Mouse (Mus musculus): Measurements from ENCODE around the gene Sumf1.

Sumf1 gene

DNA sequence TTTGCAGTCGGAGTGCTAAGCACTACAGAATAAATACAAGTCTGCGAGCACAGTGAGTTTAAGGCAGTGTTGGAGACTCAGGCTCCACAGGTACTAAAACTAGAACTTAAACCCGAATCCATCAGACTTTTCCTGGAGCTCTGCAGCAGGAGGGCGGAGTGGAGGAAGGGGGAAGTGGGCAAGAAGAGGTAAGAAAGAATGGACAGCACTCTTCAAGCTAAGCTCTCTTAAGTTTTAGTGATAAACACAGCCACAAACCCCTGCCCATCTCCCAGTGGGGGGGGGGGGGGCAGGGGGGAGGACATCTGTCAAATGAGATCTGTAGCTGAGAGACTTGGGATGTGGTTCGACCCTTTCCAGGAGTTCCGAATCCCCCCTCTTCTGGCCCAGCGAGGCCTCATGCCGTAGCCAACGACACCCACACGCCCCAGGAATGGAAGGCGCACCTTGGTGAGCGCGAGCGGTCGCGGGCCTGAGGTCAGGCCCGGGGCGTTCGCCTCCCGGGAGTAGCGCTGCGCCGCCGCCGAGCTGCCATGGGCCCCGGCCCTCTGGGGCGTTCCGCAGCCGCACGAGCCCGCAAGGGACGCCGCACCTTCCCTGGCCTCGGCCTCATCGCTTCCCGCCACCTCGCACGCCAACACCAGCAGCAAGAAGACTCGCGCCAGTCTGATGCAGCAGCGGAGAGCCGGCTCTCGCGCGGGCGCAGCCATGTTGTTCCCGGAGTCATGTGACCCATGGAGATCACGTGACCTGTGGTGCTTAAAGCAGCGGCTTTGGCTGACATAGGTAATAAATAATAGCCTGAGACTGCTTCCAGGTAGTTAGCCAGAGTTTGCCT lies at the start of gene Sumf1:
Gene Sumf1, minus strand, starts transcription at position 736 of the 838 bp plus-strand sequence.
- peak; percentile 83 to 94 for DNase-seq (ENCODE audit: low spot score in 2 of 2)

DNA sequence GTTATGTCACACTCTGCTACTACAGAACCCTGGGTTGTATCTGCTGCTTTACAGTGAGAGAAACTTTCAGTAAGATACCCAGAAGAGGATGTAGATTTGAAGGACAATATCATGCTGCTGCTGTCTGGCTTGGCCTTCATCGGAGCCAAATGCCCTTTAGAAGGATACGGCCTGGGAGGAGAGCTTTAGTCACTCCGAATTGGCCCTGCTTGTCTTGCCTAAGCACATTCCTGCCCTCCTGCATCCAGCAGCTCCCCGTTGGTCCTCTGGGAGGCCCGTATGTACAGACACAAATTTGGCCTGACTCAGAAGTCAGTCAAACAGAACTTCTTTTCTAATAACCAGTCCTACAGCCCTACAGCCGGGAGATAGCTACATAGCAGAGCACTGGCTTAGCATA lies 49.2 kb upstream of the Sumf1 start:
- DNase-seq (ENCODE audit: low spot score in 2 of 2) = peak in 1 of 2 experiments; percentile 47

DNA sequence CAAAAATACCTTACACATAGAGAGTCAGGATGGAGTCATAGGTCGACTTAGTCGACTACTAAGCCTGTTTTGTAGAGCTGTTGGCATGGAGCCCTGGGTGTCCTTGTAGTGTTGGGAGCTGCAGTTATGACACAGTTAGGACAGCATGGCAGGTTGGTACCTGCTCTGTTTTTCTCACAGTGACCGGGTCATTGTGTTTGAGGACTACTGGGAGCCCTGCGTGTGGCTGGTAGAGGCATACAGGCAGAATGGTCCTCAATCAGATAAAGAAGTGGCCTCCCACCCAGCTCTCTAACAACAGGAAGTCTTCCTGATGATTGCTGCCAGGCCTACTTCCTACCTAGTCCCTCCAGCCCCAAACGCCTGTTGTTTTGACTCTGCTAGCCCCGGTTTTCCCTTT lies 47.7 kb upstream of the Sumf1 start:
- DNase-seq (ENCODE audit: low spot score in 2 of 2) = peak in 1 of 2 experiments; percentile 76

GRCm38 (mm10) chr6:108231892-108232710 lies 46.7 kb upstream of the Sumf1 start:
- DNase-seq (ENCODE audit: low spot score in 2 of 2) = no peak

DNA sequence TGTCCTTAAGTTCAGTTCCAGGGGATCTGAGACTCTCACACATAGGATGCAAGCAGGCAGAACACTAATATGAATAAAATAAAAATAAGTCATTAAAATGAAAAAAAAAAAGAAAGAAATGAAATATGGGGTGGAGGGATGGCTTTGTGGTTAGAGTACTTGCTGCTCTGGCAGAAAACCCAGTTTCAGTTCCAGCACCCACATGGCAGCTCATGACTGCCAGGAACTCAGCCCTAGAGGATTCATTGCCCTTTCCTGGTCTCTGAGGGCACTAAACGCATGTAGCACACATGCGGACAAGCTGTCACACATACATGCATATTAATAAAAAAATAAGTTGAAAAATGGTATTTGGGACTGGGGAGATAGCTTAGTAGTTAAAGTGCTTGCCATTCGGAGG lies 45.2 kb upstream of the Sumf1 start:
- DNase-seq (ENCODE audit: low spot score in 2 of 2) = no peak

GRCm38 (mm10) chr6:108228601-108229000 lies 43.2 kb upstream of the Sumf1 start:
- DNase-seq (ENCODE audit: low spot score in 2 of 2) = no peak

DNA sequence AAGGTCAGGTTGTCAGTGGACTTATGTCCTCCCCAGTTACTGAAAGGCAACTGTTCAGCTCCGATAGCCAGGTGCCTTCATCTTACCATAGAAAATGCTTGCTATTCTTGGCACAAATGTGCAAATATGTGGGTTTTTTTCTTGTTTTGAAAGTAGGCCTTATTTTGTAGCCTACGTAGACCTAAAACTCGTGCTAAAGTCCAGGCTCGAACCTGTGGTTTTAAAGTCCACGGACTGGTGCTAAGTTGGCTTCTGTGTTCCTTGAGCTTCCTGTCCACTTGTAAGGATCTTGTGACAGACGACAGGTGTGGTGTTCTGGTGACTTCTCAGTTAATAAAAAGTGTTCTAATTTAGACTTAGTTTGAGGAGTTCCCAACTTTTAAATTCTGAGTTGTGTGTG lies 42.7 kb upstream of the Sumf1 start:
- DNase-seq (ENCODE audit: low spot score in 2 of 2) = no peak

DNA sequence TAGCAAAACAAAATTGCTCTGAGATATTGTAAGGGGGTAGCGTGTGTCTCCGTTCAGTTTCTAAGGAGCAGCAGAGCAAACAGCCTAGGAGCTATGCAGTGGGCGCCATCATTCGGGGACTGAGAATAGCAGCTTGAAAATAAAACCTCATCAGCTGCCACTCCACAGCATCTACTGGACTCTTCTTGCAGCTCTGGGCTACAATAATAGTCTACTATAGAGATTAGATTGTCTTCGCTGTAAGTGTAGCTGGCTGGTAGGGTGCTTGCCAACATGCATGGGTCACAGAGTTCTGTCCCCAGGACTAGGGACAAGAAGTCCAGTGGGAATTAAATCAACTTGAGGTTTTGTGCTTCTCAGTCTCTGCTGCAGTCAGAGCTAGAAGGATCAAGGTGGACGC lies 42.1 kb upstream of the Sumf1 start:
- DNase-seq (ENCODE audit: low spot score in 2 of 2) = no peak

DNA sequence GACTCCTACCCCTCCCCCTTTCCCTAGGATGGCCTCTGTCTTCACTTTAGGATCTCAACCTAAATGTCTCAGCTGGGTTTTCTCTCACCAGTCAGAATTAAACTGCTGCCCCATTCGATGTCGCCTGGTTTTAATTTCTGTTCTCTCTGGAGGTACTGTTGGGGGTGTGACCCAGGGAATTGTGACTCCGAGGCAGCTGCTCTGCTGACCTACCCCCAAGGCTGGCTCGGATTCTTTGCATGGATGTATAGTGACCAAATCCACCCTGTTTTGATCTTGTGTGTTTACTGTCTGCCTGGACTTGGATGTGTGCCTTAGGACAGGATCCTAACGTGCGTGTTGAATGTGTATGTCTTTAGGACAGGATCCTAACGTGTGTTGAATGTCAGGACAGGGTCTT lies 40.8 kb upstream of the Sumf1 start:
- DNase-seq (ENCODE audit: low spot score in 2 of 2) = no peak

GRCm38 (mm10) chr6:108225027-108225426 lies 39.6 kb upstream of the Sumf1 start:
- DNase-seq (ENCODE audit: low spot score in 2 of 2) = no peak

GRCm38 (mm10) chr6:108224361-108224760 lies 39.0 kb upstream of the Sumf1 start:
- no peak for DNase-seq (ENCODE audit: low spot score in 2 of 2)

GRCm38 (mm10) chr6:108222875-108223274 lies 37.5 kb upstream of the Sumf1 start:
- no peak for DNase-seq (ENCODE audit: low spot score in 2 of 2)

GRCm38 (mm10) chr6:108222435-108222834 lies 37.1 kb upstream of the Sumf1 start:
- no peak for DNase-seq (ENCODE audit: low spot score in 2 of 2)

DNA sequence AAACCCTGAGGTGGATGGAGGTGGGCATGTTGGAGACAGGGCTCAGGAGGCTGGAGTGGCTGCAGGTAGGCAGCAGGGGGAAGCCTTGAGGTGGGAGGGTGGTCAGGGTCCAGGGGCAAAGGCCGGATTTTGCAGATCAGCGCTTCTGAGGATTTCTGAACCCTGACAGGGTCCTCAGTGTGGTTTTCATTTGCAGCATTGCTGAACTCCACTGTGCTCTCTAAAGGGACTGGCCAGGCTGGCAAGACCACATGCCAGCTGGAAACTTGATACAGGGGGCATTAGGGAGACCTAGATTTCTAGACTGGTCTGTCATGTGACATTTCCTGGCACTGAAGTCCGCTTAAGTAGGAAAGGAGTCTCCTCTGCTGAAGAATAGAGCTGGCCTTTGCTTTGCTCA lies 32.6 kb upstream of the Sumf1 start:
- DNase-seq (ENCODE audit: low spot score in 2 of 2) = no peak

DNA sequence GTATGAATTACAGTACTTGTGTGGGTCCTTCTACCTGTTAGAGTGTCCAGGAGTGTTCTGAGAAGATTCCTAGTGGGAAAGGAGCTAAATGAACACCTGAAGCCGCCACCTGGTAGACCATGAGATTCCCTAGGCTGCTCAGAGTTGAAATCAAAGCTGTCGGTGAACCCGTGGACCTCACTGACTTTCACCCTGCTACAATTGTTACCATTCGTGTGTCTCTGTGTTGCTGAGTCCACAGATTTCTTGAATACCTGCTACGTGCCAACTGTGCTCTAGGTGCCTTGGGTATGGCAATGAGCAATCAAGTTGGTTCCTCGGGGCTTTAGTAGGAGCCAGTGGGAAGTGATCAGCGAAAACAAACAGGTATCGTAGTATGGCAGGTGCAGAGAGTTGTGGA lies 31.4 kb upstream of the Sumf1 start:
- DNase-seq (ENCODE audit: low spot score in 2 of 2) = no peak

- DNase-seq (ENCODE audit: low spot score in 2 of 2) = no peak
Observed at GRCm38 (mm10) chr6:108216091-108216490, 30.7 kb upstream of the Sumf1 start.

DNA sequence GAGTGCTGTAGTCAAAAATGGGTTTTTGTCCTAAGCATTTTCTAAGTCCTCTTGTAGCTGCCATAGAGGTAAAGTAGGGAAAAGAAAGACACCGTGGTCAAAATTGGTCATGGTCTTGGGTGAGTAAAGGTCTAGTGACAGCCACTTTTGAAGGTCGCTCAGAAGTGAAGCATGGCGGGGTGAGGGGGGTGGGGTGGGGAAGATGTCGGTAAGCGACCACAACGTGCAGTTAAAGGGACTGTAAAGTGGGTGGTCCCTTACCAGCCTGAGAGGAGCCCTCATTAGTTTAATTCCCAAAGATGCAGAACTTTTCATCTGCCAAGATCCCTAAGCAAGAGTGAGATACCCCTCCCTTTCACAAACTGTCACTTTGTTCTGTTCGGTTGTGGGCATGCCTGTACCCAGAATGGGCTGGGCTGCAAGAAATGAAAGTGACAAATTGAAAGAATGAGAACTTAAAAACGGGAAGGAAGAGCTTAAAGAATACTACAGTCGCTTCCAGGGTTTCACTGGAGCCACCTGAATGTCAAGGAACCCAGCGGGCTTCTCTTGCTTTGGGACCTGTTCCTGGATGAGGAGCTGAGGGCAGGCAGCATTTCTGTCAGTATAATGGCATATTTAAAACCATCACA lies 29.0 kb upstream of the Sumf1 start:
- no peak for DNase-seq (ENCODE audit: low spot score in 2 of 2)

DNA sequence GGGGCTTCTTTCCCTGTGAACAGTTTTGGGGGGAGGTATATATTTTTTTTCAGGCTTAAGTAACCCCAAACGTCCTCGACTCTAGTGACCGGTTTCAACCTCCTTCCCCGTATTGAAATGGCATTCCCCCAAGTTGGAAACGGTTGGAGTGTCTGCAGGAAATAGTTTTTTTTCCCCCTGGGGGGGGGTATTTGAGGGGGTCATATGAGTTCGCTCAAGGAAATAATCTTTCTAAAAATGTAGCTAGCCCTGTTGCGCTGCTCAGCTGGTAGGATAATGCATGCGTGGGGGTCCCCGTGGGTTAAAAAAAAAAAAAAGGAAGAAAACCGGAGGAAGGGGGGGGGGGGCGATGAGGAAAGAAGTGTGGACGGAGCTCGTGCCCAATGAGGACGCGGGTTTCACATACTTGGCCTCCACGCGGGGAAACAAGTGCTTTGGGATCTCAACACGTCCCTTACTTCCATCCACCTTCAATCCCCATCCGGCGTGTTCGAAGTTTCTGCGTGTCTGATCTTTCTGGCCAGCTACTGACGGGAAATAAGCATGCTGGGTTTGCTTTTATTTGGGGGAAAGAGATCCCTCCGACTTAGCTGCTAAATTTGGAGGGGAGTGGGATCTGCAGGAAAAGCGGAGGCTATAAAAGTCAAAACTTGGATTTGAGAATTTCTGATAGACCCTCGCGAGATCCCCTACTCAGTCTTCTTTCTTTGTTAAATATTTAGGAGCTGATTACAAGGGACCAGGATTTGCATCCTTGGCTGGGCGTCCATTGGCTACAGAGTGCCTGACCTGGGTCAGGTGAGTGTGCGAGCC lies 28.3 kb upstream of the Sumf1 start:
- no peak for DNase-seq (ENCODE audit: low spot score in 2 of 2)

GRCm38 (mm10) chr6:108212881-108213295 lies 27.5 kb upstream of the Sumf1 start, which contains the start of gene Itpr1:
TSS of gene Itpr1 (plus strand) at chr6:108213096.
- DNase-seq (ENCODE audit: low spot score in 2 of 2) = peak; percentile 92 to 98

DNA sequence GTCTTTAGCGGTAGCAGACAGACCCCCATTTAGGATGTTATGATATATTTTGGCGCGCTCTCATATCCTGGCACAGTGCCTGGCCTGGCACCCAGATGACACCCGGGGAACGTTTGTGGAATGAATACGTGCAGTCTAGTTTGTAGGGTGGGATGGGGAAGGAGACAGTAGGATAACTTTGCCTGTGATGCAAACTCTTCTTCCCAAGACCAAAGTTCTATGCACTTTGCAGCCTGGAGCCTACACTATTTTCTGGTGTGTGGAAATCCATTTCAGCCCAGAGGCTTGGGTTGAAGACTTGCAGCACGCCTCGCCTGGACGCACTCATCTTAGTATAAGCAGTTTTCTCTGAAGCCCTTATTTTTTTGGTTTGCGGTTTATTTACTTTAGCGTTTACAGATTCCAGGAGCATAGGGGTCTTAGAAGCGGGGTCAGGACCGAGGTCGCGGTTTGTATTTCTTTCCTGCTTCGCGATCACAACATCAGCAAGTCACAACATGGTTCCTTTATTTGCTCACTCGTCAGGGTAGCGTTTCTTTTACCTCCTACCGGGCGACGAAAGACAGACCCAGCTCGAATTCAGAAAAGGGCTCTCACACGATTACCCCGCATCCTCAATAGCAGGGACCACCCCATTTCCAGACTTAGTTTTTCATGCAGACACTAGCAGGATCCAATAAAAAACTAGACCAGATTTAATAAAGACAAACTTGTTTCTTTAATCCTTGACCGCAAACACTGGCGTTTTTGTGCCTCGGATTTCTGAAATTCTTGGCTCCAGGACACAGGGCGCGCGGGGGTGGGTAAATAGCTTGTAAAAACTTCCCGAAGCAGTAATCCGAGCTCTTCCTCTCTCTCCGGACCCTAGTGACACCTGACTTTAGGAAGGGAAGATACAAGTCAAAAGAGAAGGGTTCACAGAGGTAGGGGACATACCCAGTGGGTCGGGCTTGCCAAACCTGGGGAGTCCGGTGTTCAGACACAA lies 26.8 kb upstream of the Sumf1 start:
- DNase-seq (ENCODE audit: low spot score in 2 of 2) = no peak
